Mouse (Mus musculus): ENCODE results near the gene Ckap5. TPM values are rescaled to one million over a fixed set of nuclear protein-coding genes. Genes with fewer than 3 reads are reported as not detected.

The Ckap5 gene
- total and polyA plus RNA-seq, 2 experiments from 2014 or later = 103 to 142 TPM

DNA sequence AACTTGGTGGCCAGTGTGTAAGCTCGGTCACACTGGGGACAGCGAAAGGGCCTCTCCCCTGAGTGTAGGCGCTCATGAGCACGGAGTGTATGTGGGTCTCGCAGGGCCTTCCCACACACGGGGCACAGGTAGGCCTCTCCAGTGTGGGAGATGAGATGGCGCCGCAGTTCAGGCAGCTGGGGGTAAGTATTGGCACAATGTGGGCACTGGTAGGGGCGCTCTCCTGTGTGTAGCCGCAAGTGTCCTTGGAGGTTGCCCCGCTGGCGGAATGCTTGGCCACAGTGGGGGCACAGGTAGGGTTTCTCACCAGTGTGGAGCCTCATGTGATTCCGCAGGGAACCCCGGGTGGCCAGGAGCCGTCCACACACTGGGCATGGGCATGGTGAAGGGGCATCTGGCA, 118.8 kb downstream of the Ckap5 start:
- H3K9ac ChIP-seq = no peak overlapping the region
- no peak overlapping the region for H3K27ac ChIP-seq (ENCODE audit: low read depth, low read length)
- no peaks in the 10 kb centered on the region for H3K27me3 ChIP-seq (ENCODE audit: insufficient read depth, low read length)
- DNase-seq (no peak), ATAC-seq (no peak)
- no peak overlapping the region for H3K4me2 ChIP-seq (ENCODE audit: low read depth)
- peaks cover 3% of the 10 kb centered on the region; the same call in 1 of the 2 replicates for H3K4me1 ChIP-seq (ENCODE audit: insufficient read depth)
- H3K4me3 ChIP-seq (ENCODE audit: low read depth, low read length) = no peak overlapping the region
- WGBS = 96% methylated on average over 15 of the region's 15 CpGs
- peaks cover 49% of the 10 kb centered on the region for H3K36me3 ChIP-seq (ENCODE audit: insufficient read depth)
- no peaks in the 10 kb centered on the region for H3K9me3 ChIP-seq (ENCODE audit: low read length)
- TF ChIP-seq CTCF (IDR thresholded peaks at IDR 0.05; ENCODE audit: low read depth) = no peak

DNA sequence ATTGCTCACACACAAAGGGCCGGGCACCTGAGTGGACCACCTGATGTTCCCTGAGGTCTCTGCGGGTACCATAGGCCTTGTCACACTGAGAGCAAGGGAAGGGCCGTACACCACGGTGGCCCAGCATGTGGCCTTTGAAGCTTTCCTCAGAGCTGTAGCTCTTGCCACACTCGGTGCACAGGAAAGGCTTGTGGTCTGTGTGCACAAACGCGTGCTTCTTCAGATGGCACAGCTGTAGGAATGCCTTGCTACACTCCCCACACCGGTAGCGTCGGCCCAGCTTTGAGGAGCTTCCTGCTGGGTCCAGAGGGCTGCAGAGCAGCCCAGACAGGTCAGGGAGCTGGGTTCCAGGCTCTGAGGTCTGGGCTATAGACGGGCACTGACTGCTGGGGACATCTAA, 119.2 kb downstream of the Ckap5 start:
- ATAC-seq = no peak
- no peak for TF ChIP-seq CTCF (IDR thresholded peaks at IDR 0.05; ENCODE audit: low read depth)

DNA sequence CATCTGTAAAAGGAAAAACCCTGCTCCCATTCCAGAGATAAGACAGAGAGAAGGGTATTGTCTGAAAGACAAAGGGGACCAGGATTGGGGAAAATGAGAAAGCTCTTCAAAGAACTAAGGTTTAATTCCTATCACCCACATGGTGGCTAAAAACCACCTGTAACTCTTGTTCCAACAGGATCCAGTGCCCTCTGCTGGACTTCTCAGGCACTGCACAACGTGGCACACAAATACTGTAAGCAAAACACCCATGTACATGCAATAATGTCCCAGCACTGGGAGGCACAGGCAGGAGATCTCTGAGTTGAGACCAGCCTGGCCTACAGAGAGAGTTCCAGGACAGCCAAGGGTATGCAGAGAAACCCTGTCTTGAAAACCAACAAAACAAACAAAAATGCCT, 120.2 kb downstream of the Ckap5 start:
- TF ChIP-seq CTCF (IDR thresholded peaks at IDR 0.05; ENCODE audit: low read depth) = peak; percentile 79

More for the DNA sequence above, 119.2 kb downstream of the Ckap5 start:
- no peak for DNase-seq
- no peaks in the 10 kb centered on the region for H3K9me3 ChIP-seq (ENCODE audit: low read length)
- no peak overlapping the region for H3K27ac ChIP-seq (ENCODE audit: low read depth, low read length)
- 97% methylated on average over 11 of the region's 11 CpGs for WGBS
- peaks cover 5% of the 10 kb centered on the region; the same call in 1 of the 2 replicates for H3K4me1 ChIP-seq (ENCODE audit: insufficient read depth)
- H3K9ac ChIP-seq = no peak overlapping the region
- H3K4me2 ChIP-seq (ENCODE audit: low read depth) = no peak overlapping the region
- no peaks in the 10 kb centered on the region for H3K27me3 ChIP-seq (ENCODE audit: insufficient read depth, low read length)
- H3K36me3 ChIP-seq (ENCODE audit: insufficient read depth) = peaks cover 49% of the 10 kb centered on the region
- no peak overlapping the region for H3K4me3 ChIP-seq (ENCODE audit: low read depth, low read length)

DNA sequence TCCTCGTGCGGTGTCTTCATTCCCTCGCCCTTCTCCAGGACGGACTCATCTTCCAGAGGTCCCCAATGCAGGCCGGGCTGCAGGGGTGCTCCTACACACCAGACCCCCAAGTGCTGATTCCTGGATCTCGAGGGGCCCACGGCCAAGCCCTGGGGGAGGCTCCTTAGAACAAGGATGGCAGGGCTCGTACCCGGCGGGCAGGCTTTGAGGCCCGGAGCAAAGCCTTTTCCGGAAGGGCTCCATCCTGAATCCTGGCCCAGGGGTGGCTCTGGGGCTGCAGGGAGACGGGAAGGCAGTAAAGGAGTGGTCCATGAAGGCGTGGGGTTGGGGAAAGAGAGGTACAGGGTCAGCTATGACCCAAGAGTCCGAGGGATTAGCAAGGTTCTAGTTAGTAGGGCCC, 122.6 kb downstream of the Ckap5 start:
- no peak for TF ChIP-seq CTCF (IDR thresholded peaks at IDR 0.05; ENCODE audit: low read depth)
- H3K4me1 ChIP-seq (ENCODE audit: insufficient read depth) = peaks cover 9% of the 10 kb centered on the region; the same call in 1 of the 2 replicates
- peak overlapping the region; percentile 90; the same call in 1 of the 2 replicates for H3K27ac ChIP-seq (ENCODE audit: low read depth, low read length)
- DNase-seq (no peak), ATAC-seq (no peak; the same call in 1 of the 2 replicates)
- peak overlapping the region; percentile 68 for H3K4me3 ChIP-seq (ENCODE audit: low read depth, low read length)
- H3K9ac ChIP-seq = peak overlapping the region; percentile 79
- peak overlapping the region; percentile 82 for H3K4me2 ChIP-seq (ENCODE audit: low read depth)
- no peaks in the 10 kb centered on the region for H3K27me3 ChIP-seq (ENCODE audit: insufficient read depth, low read length)
- H3K36me3 ChIP-seq (ENCODE audit: insufficient read depth) = peaks cover 56% of the 10 kb centered on the region
- H3K9me3 ChIP-seq (ENCODE audit: low read length) = no peaks in the 10 kb centered on the region
- 4% methylated on average over 15 of the region's 15 CpGs for WGBS

More for the DNA sequence above, 120.2 kb downstream of the Ckap5 start:
- H3K9ac ChIP-seq = no peak overlapping the region
- no peaks in the 10 kb centered on the region for H3K27me3 ChIP-seq (ENCODE audit: insufficient read depth, low read length)
- ATAC-seq (no peak), DNase-seq (peak; percentile 73)
- H3K9me3 ChIP-seq (ENCODE audit: low read length) = no peaks in the 10 kb centered on the region
- 32% methylated on average over 1 of the region's 1 CpGs for WGBS
- no peak overlapping the region for H3K4me3 ChIP-seq (ENCODE audit: low read depth, low read length)
- peaks cover 9% of the 10 kb centered on the region; the same call in 1 of the 2 replicates for H3K4me1 ChIP-seq (ENCODE audit: insufficient read depth)
- H3K27ac ChIP-seq (ENCODE audit: low read depth, low read length) = no peak overlapping the region
- H3K36me3 ChIP-seq (ENCODE audit: insufficient read depth) = peaks cover 51% of the 10 kb centered on the region
- no peak overlapping the region for H3K4me2 ChIP-seq (ENCODE audit: low read depth)

DNA sequence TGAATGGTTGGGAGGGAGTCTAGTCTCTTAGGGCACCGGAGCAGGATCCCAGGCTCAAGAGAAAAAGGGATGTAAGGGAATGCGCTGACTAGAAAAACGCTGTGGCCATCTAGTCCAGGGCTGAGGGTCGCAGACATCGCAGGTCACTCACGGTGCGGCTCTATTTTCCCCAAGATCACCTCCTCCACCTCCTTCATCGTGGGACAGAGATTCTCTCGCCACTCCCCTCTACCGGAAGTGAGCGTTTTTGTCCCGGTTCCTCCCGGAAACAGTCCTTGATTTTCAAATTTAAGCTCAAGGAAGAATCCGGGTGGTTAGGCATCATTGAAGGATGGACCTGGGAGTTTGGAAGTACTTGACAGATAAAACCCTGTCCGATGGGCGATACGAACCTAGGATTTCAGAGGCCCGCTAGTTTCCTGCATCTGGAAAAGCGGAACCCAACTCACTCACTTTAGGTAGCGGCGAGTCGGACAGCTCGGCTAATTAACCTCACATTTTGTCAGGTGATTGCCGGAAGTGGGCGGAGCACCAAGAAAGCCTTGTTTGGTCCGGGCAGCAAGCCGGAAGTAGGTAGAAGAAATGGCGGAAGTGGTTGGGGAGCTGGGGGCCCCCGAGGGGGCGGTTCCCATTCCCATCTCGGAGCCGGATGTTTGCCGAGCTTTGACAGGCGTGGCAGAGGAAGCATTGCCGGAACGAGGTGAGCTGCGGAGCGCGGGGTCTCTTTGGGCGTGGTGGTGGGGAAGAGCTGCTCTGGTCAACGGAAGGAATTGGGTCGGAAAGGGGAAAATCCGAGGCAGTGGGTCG, 123.2 kb downstream of the Ckap5 start, which contains the start of the genes Zfp408 and Arhgap1:
TSS of gene Zfp408 (minus strand) at position 239 of the 807 bp plus-strand sequence.
TSS of gene Arhgap1 (plus strand) at position 308 of the 807 bp plus-strand sequence.
- peaks cover 56% of the 10 kb centered on the region for H3K36me3 ChIP-seq (ENCODE audit: insufficient read depth)
- ATAC-seq (peak; percentile 96), DNase-seq (peak; percentile 98)
- H3K4me1 ChIP-seq (ENCODE audit: insufficient read depth) = peaks cover 9% of the 10 kb centered on the region; the same call in 1 of the 2 replicates
- H3K4me2 ChIP-seq (ENCODE audit: low read depth) = peak within 1 kb of the TSS; percentile 82
- no peaks in the 10 kb centered on the region for H3K9me3 ChIP-seq (ENCODE audit: low read length)
- peak within 1 kb of the TSS; percentile 79 for H3K9ac ChIP-seq
- H3K27me3 ChIP-seq (ENCODE audit: insufficient read depth, low read length) = no peaks in the 10 kb centered on the region
- peak within 1 kb of the TSS; percentile 90 for H3K27ac ChIP-seq (ENCODE audit: low read depth, low read length)
- under 1% methylated on average over 44 of the region's 44 CpGs for WGBS
- H3K4me3 ChIP-seq (ENCODE audit: low read depth, low read length) = peak within 1 kb of the TSS; percentile 68
- no peak for TF ChIP-seq CTCF (IDR thresholded peaks at IDR 0.05; ENCODE audit: low read depth)

DNA sequence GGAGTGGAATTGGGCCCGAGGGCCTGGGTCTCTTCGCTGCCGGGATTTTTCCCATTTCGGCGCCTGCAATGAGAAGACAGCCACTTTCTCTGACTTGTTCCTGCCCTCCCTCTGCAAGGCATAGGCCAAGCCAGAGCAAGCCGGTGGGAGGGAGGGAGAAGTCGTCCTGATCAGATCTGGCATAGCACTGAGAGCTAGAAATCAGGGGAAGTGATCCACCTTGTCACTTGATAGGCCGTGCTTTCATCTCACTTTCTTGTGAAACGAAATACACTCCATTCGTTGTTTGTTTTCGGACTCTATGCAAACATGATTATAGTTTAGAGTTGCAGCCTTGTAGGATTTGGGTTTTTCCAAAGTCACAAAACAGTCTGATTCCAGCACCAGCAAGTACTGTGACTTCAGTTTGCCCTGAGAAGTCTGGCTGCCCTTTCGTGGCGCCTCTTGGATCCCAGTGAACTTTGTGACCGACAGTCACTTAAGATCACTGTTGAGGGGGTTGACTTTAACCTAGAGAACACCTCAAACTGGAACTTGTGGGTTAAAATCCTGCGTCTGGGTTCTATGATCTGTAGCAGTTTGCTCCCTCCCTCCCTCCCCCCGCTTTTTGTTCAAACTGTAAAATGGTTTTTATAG, 123.9 kb downstream of the Ckap5 start:
- Histone ChIP-seq H3K4me2 (ENCODE audit: low read depth) (peak overlapping the region; percentile 82), H3K27me3 (ENCODE audit: insufficient read depth, low read length) (no peaks in the 10 kb centered on the region), H3K27ac (ENCODE audit: low read depth, low read length) (peak overlapping the region; percentile 79), H3K4me3 (ENCODE audit: low read depth, low read length) (peak overlapping the region; percentile 68), H3K36me3 (ENCODE audit: insufficient read depth) (peaks cover 56% of the 10 kb centered on the region), H3K9ac (peak overlapping the region; percentile 74), H3K9me3 (ENCODE audit: low read length) (no peaks in the 10 kb centered on the region), H3K4me1 (ENCODE audit: insufficient read depth) (peaks cover 9% of the 10 kb centered on the region; the same call in 1 of the 2 replicates)
- ATAC-seq (peak; percentile 48), DNase-seq (no peak)
- no peak for TF ChIP-seq CTCF (IDR thresholded peaks at IDR 0.05; ENCODE audit: low read depth)
- WGBS = 21% methylated on average over 16 of the region's 16 CpGs
